Comparison of ENCODE assay signal across 20 mouse cellular contexts in the genomic region with DNA sequence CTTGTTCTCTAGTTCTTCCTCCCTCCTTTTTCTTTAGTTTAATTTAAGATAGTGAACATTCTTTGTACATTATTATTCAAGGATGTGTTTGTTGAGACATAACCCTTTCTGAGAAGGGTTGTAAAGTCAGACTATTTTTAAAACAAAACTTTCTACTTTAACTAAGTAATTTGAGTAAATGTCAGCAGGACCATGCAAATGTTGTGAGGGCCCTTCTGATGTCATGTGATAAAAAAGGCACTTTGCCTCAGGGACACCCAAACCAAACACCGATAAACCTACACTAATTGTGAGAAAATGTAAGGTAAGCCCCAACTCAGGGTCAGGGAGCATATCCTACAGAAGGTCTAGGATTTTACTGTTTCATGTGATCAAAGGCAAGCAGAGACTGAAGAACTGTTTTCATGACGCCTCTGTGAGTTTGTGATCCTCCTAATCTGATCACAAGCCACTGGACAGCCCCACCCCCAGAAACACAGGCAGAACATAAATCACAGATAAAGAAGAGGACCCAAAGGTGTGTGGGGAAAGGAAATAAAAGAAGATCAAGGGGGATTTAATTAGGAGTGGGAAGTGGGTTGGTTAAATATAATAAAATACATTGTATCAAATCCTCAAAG. TPM values are rescaled to one million over a fixed set of nuclear protein-coding genes. Genes with fewer than 3 reads are reported as not detected.
DNase-seq lines count a peak whose midpoint lies in the region; ATAC-seq and TF ChIP-seq lines count a peak whose summit lies in the region.
"Had no signal": no experiment of that assay in that cellular context is flagged by ENCODE, and none has a peak within 500 bp of the region (broad histone marks: within the 10 kb centered on the region; RNA-seq: fewer than 3 reads in every experiment).

A gene (minus strand): TSS at position 51 of the 620 bp plus-strand sequence.

- WGBS in intestine, embryonic 15.5 days: 38% methylated on average over 2 of the region's 2 CpGs
- 36% methylated on average over 2 of the region's 2 CpGs for WGBS in intestine, postnatal 0 days
- 11% methylated on average over 2 of the region's 2 CpGs for WGBS in liver, embryonic 15.5 days (ENCODE audit: insufficient replicate concordance)
- WGBS in midbrain, embryonic 10.5 days: 55% methylated on average over 2 of the region's 2 CpGs

- no peak for DNase-seq in G1E (ENCODE audit: low spot score)
- DNase-seq in layer of hippocampus, postnatal 25 days (ENCODE audit: extremely low spot score in 1 of 2, low spot score in 1 of 2): no peak
- no peak for DNase-seq in layer of hippocampus, postnatal 10 days (ENCODE audit: low spot score in 2 of 2)
- DNase-seq in midbrain, embryonic 10.5 days (ENCODE audit: low spot score): no peak
- DNase-seq: adrenal gland, postnatal 14 days; heart, adult 2 months; heart, postnatal 36 days; kidney, adult 11 months; right cerebral cortex, postnatal 25 days; thymus, postnatal 14 days had no signal

- H3K27me3 ChIP-seq in intestine, embryonic 15.5 days (replicated peaks): no peaks in the 10 kb centered on the region
- H3K27me3 ChIP-seq in intestine, postnatal 0 days (replicated peaks; ENCODE audit: control insufficient read depth, insufficient read depth, low read length): no peaks in the 10 kb centered on the region
- no peaks in the 10 kb centered on the region for H3K27me3 ChIP-seq in G1E (ENCODE audit: insufficient read depth, low read length)
- H3K27me3 ChIP-seq in erythroblast, embryonic 14.5 days (ENCODE audit: control insufficient read depth): no peaks in the 10 kb centered on the region
- no peaks in the 10 kb centered on the region for H3K27me3 ChIP-seq in liver, embryonic 15.5 days
- no peaks in the 10 kb centered on the region for H3K27me3 ChIP-seq in midbrain, embryonic 10.5 days (ENCODE audit: low read depth, poor library complexity, severe bottlenecking)
- H3K27me3 ChIP-seq: forebrain, embryonic 15.5 days; midbrain, embryonic 13.5 days had no signal

- TF ChIP-seq CTCF in intestine, postnatal 0 days (IDR thresholded peaks at IDR 0.05; ENCODE audit: low read depth): no peak
- no peak for TF ChIP-seq CTCF in G1E (IDR thresholded peaks at IDR 0.05; ENCODE audit: low read depth, low read length)

- H3K4me2 ChIP-seq in intestine, embryonic 15.5 days (replicated peaks): no peak within 1 kb of the TSS
- H3K4me2 ChIP-seq in intestine, postnatal 0 days (replicated peaks; ENCODE audit: low read depth): no peak within 1 kb of the TSS; the same call in 1 of the 2 replicates
- H3K4me2 ChIP-seq in liver, embryonic 15.5 days: peak within 1 kb of the TSS; percentile 66
- H3K4me2 ChIP-seq: forebrain, embryonic 15.5 days; midbrain, embryonic 13.5 days had no signal

- H3K4me1 ChIP-seq in intestine, embryonic 15.5 days (replicated peaks): no peaks in the 10 kb centered on the region
- no peaks in the 10 kb centered on the region for H3K4me1 ChIP-seq in intestine, postnatal 0 days (replicated peaks; ENCODE audit: control insufficient read depth, insufficient read depth, low read length)
- H3K4me1 ChIP-seq in G1E (ENCODE audit: insufficient read depth, low read depth, low read length): peaks cover 58% of the 10 kb centered on the region
- peaks cover 67% of the 10 kb centered on the region for H3K4me1 ChIP-seq in erythroblast, embryonic 14.5 days (ENCODE audit: control insufficient read depth)
- peaks cover 42% of the 10 kb centered on the region for H3K4me1 ChIP-seq in liver, embryonic 15.5 days (replicated peaks)
- no peaks in the 10 kb centered on the region for H3K4me1 ChIP-seq in midbrain, embryonic 10.5 days
- H3K4me1 ChIP-seq: forebrain, embryonic 15.5 days; midbrain, embryonic 13.5 days had no signal

- H3K27ac ChIP-seq in intestine, embryonic 15.5 days: no peak within 1 kb of the TSS
- no peak within 1 kb of the TSS for H3K27ac ChIP-seq in intestine, postnatal 0 days (ENCODE audit: low read depth, low read length)
- H3K27ac ChIP-seq in liver, embryonic 15.5 days (replicated peaks): peak within 1 kb of the TSS; percentile 93
- no peak within 1 kb of the TSS for H3K27ac ChIP-seq in midbrain, embryonic 10.5 days (replicated peaks)
- H3K27ac ChIP-seq: forebrain, embryonic 15.5 days; heart, adult 2 months; midbrain, embryonic 13.5 days had no signal

- no peaks in the 10 kb centered on the region for H3K36me3 ChIP-seq in intestine, embryonic 15.5 days
- H3K36me3 ChIP-seq in intestine, postnatal 0 days (ENCODE audit: control insufficient read depth, insufficient read depth): no peaks in the 10 kb centered on the region
- H3K36me3 ChIP-seq in G1E (replicated peaks): no peaks in the 10 kb centered on the region
- H3K36me3 ChIP-seq in erythroblast, embryonic 14.5 days (ENCODE audit: control insufficient read depth): peaks cover 6% of the 10 kb centered on the region
- no peaks in the 10 kb centered on the region for H3K36me3 ChIP-seq in liver, embryonic 15.5 days (replicated peaks)
- no peaks in the 10 kb centered on the region for H3K36me3 ChIP-seq in midbrain, embryonic 10.5 days
- H3K36me3 ChIP-seq: forebrain, embryonic 15.5 days; midbrain, embryonic 13.5 days had no signal

- peak; percentile 62; the same call in 1 of the 2 replicates for ATAC-seq in intestine, embryonic 15.5 days
- ATAC-seq in intestine, postnatal 0 days: no peak
- ATAC-seq in G1E (ENCODE audit: extremely low read depth, insufficient number of reproducible peaks, low FRiP score, poor library complexity, severe bottlenecking): peak; percentile 26
- peak; percentile 68 for ATAC-seq in liver, embryonic 15.5 days (ENCODE audit: insufficient read depth)
- ATAC-seq: forebrain, embryonic 15.5 days; midbrain, embryonic 13.5 days had no signal

- H3K4me3 ChIP-seq in intestine, embryonic 15.5 days (replicated peaks): no peak within 1 kb of the TSS
- no peak within 1 kb of the TSS for H3K4me3 ChIP-seq in intestine, postnatal 0 days (ENCODE audit: low read depth, low read length)
- peak within 1 kb of the TSS; percentile 46; the same call in 1 of the 2 replicates for H3K4me3 ChIP-seq in G1E (ENCODE audit: low read depth, low read length)
- H3K4me3 ChIP-seq in erythroblast, embryonic 14.5 days (replicated peaks): peak within 1 kb of the TSS; percentile 56
- peak within 1 kb of the TSS; percentile 35 for H3K4me3 ChIP-seq in liver, embryonic 15.5 days (replicated peaks)
- no peak within 1 kb of the TSS for H3K4me3 ChIP-seq in midbrain, embryonic 10.5 days
- H3K4me3 ChIP-seq: forebrain, embryonic 15.5 days; heart, adult 2 months; midbrain, embryonic 13.5 days had no signal

- H3K9me3 ChIP-seq in intestine, embryonic 15.5 days: no peaks in the 10 kb centered on the region
- H3K9me3 ChIP-seq in intestine, postnatal 0 days (ENCODE audit: control insufficient read depth): no peaks in the 10 kb centered on the region
- no peaks in the 10 kb centered on the region for H3K9me3 ChIP-seq in G1E (replicated peaks)
- H3K9me3 ChIP-seq in erythroblast, embryonic 14.5 days (ENCODE audit: control insufficient read depth, low read length): no peaks in the 10 kb centered on the region
- H3K9me3 ChIP-seq in liver, embryonic 15.5 days (replicated peaks): no peaks in the 10 kb centered on the region
- no peaks in the 10 kb centered on the region for H3K9me3 ChIP-seq in midbrain, embryonic 10.5 days (replicated peaks)
- H3K9me3 ChIP-seq: forebrain, embryonic 15.5 days; midbrain, embryonic 13.5 days had no signal

- H3K9ac ChIP-seq in intestine, embryonic 15.5 days: no peak within 1 kb of the TSS
- no peak within 1 kb of the TSS for H3K9ac ChIP-seq in intestine, postnatal 0 days (ENCODE audit: low read depth, low read length)
- H3K9ac ChIP-seq in liver, embryonic 15.5 days: peak within 1 kb of the TSS; percentile 43
- H3K9ac ChIP-seq: forebrain, embryonic 15.5 days; midbrain, embryonic 13.5 days had no signal

RNA-seq across cellular contexts. Expression of the gene that starts here (rescaled TPM):
- not detected in 2 replicates for polyA plus RNA-seq in intestine, embryonic 15.5 days (2015; fragmentation: Nextera tagmentation; extraction: Ambion mirVana)
- polyA plus RNA-seq in intestine, postnatal 0 days (2015; fragmentation: Nextera tagmentation; extraction: Ambion mirVana): 0.40 and 0.42 TPM in 2 replicates
- total RNA-seq in G1E (2014; fragmentation: Nextera tagmentation) (12.6 and 17.6 TPM in 2 replicates), G1E (2017) (6.9 and 7.1 TPM in 2 replicates)
- 0.08 TPM in 1 of 2 replicates, not detected in the other for polyA plus RNA-seq in G1E (2012)
- not detected in 2 replicates for polyA plus RNA-seq in erythroblast, embryonic 14.5 days (2012)
- 0.12 and 0.26 TPM in 2 replicates for polyA plus RNA-seq in liver, embryonic 15.5 days (2015; fragmentation: Nextera tagmentation; extraction: Ambion mirVana)
- not detected for total RNA-seq in layer of hippocampus, postnatal 25 days (2021)
- total RNA-seq in layer of hippocampus, postnatal 10 days (2021): not detected
- not detected in 2 replicates for polyA plus RNA-seq in midbrain, embryonic 10.5 days (2016; fragmentation: Nextera tagmentation; extraction: Ambion mirVana)
- total RNA-seq: adrenal gland, postnatal 14 days; gastrocnemius, adult 18-20 months; heart, adult 2 months; heart, postnatal 36 days; left cerebral cortex, adult 8-10 months had no signal
- polyA plus RNA-seq: embryonic facial prominence, embryonic 14.5 days; forebrain, embryonic 15.5 days; large intestine, adult 2 months; midbrain, embryonic 13.5 days had no signal

Comparison
In these comparisons a context has a peak if more than half of its experiments do, and no peak if none do; other contexts are left out.
1. RNA of the gene that starts here (total RNA-seq): 6.9 to 17.6 TPM in G1E; not detected in layer of hippocampus, postnatal 10 days and not detected in layer of hippocampus, postnatal 25 days; every median in the first group is over 4 times any median in the second.
2. Peak in ATAC-seq in intestine, embryonic 15.5 days; RNA of the gene not detected or under 1 TPM.
3. Peak in ATAC-seq, H3K4me3 ChIP-seq, H3K27ac ChIP-seq, H3K9ac ChIP-seq and H3K4me2 ChIP-seq in liver, embryonic 15.5 days; RNA of the gene not detected or under 1 TPM.
4. H3K4me3 ChIP-seq: peak in G1E (single experiment) and erythroblast, embryonic 14.5 days (single experiment); none in intestine, embryonic 15.5 days (single experiment), intestine, postnatal 0 days (single experiment) and midbrain, embryonic 10.5 days (single experiment).